Mouse (Mus musculus) stomach, embryonic 16.5 days (tissue): ENCODE measurements around the gene Tab1. TPM values are rescaled to one million over a fixed set of nuclear protein-coding genes. Genes with fewer than 3 reads are reported as not detected.

ENCODE experiments used
- ATAC-seq: fragments of 200-750 bp; cut with Nextera tagmentation; 2 replicates; pipeline ENCODE4 v1.8.0; 2017; ENCODE audit warnings: moderate number of reproducible peaks, moderate TSS enrichment; ENCODE audit not compliant: insufficient read depth, low FRiP score
- H3K27ac ChIP-seq: fragments of 300-500 bp; sonication (generic); 2 replicates; pipeline ENCODE4 v1.5.1; 2014; ENCODE audit warnings: low read length
- H3K27me3 ChIP-seq: fragments of 300-500 bp; sonication (generic); 2 replicates; pipeline ENCODE4 v1.6.1; 2014; ENCODE audit warnings: low read length, control low read depth, mixed read lengths; ENCODE audit not compliant: control insufficient read depth, insufficient read depth
- H3K36me3 ChIP-seq: fragments of 300-500 bp; sonication (generic); 2 replicates; pipeline ENCODE4 v1.6.1; 2014; ENCODE audit warnings: low read length; ENCODE audit not compliant: control insufficient read depth, insufficient read depth
- H3K4me1 ChIP-seq: fragments of 300-500 bp; sonication (generic); 2 replicates; pipeline ENCODE4 v1.6.1; 2014; ENCODE audit warnings: low read length, control low read depth, mixed read lengths; ENCODE audit not compliant: control insufficient read depth, insufficient read depth
- H3K4me2 ChIP-seq: fragments of 300-500 bp; sonication (generic); 2 replicates; pipeline ENCODE4 v1.6.1; 2014; ENCODE audit warnings: low read depth, low read length, mixed read lengths
- H3K4me3 ChIP-seq: fragments of 300-500 bp; sonication (generic); replicated peaks from 2 replicates; pipeline ENCODE4 v1.5.1; 2014; ENCODE audit warnings: mild to moderate bottlenecking, low read length
- H3K9ac ChIP-seq: fragments of 300-500 bp; sonication (generic); 2 replicates; pipeline ENCODE4 v1.6.1; 2014; ENCODE audit warnings: low read length
- H3K9me3 ChIP-seq: fragments of 300-500 bp; sonication (generic); replicated peaks from 2 replicates; pipeline ENCODE4 v1.6.1; 2016; ENCODE audit warnings: low read length, control low read depth; ENCODE audit not compliant: control insufficient read depth
- WGBS: fragments of 180-500 bp; shearing (Covaris S2); extraction: QIAGEN DNeasy Blood & Tissue Kit; methylation state at CpG from one replicate; pipeline ENCODE4 v1.1.7; 2014; 5-methylcytosine and 5-hydroxymethylcytosine counted together
- polyA plus RNA-seq: library from polyadenylated mRNA; unstranded; fragments of >200 nt; fragmentation: Nextera tagmentation; extraction: Ambion mirVana; gene quantifications from 2 replicates; pipeline ENCODE4 v1.2.1, GENCODE M21; 2015

Gene Tab1
- polyA plus RNA-seq, 1 experiment from 2014 or later, result 29.3 TPM

DNA sequence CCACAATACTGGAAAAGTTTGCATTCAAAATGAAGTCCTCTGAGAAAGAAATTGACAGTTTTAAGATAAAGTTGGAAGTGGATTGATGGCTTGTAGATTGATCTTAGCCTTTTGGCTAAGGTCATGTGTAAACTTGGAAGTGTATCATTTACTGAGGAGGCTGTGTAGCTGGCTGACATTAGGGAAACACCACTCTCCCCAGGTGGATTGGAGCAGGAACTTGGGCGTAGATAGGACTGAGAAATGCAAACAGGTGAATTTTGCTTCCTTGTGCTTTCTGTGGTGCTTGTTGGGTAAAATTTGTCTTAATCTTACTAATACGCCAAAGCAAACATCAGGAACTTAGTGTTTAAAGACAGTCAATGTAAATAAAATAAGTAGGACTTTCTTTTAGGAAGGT, 7.4 kb downstream of the Tab1 start:
- Histone ChIP-seq H3K27me3 (no peaks in the 10 kb centered on the region), H3K9me3 (no peaks in the 10 kb centered on the region; the same call in 1 of the 2 replicates), H3K4me2 (no peak overlapping the region), H3K4me3 (no peak overlapping the region), H3K27ac (peak overlapping the region; percentile 92), H3K9ac (no peak overlapping the region), H3K4me1 (peaks cover 26% of the 10 kb centered on the region), H3K36me3 (peaks cover 4% of the 10 kb centered on the region; the same call in 1 of the 2 replicates)
- 63% methylated on average over 2 of the region's 2 CpGs for WGBS
- ATAC-seq, result peak; percentile 69; the same call in 1 of the 2 replicates

DNA sequence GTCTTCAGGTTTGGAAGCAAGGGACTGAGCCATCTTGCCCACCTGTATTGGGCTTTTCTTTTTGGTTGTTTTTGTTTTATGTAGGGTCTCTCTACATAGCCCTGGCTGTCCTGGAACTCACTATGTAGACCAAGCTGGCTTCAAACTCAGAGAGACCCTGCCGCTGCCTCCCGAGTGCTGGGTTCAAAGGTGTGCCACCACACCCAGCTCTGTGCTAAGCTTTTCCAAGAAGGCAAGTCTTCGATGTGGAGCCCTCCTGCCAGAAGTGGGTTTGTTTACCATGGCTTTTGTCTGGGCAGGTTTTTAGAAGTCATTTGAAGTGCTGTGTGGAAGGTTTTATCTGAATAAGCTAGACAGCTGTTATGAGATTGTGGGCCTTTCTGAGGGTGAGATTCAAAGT, 8.0 kb downstream of the Tab1 start:
- Histone ChIP-seq H3K4me1 (peaks cover 22% of the 10 kb centered on the region), H3K27me3 (no peaks in the 10 kb centered on the region), H3K9me3 (no peaks in the 10 kb centered on the region; the same call in 1 of the 2 replicates), H3K4me3 (no peak overlapping the region), H3K9ac (0 out of 2 replicates have a peak overlapping the region, but pooled peaks have one; percentile 7), H3K36me3 (peaks cover 4% of the 10 kb centered on the region; the same call in 1 of the 2 replicates), H3K27ac (peak overlapping the region; percentile 92), H3K4me2 (peak overlapping the region; percentile 19; the same call in 1 of the 2 replicates)
- ATAC-seq, result peak; percentile 58; the same call in 1 of the 2 replicates
- WGBS, result 69% methylated on average over 3 of the region's 3 CpGs

DNA sequence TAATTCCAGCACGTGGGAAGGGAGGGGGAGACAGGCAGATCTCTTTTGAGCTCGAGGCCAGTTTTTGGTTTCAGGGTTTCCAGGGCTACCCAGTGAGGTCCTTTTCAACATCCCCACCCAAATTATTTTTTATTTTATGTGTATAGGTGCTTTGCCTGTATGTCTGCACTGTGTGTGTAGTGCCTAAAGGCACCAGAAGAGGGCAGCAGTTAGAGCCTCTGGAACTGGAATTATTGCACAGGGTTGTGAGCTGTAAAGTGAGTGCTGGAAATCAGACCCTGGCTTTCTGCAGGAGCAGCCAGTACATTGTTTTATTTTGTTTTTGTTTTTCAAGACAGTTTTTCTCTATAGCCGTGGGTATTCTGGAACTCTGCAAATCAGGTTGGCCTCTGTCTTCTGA, 9.2 kb downstream of the Tab1 start:
- H3K36me3 ChIP-seq, result peaks cover 4% of the 10 kb centered on the region; the same call in 1 of the 2 replicates
- H3K9me3 ChIP-seq, result no peaks in the 10 kb centered on the region; the same call in 1 of the 2 replicates
- H3K9ac ChIP-seq, result no peak overlapping the region
- no peaks in the 10 kb centered on the region for H3K27me3 ChIP-seq
- no peak overlapping the region for H3K4me2 ChIP-seq
- H3K4me1 ChIP-seq, result peaks cover 25% of the 10 kb centered on the region
- H3K27ac ChIP-seq, result no peak overlapping the region
- no peak for ATAC-seq
- no peak overlapping the region for H3K4me3 ChIP-seq
- 95% methylated on average over 3 of the region's 3 CpGs for WGBS

- no peak overlapping the region for H3K4me2 ChIP-seq
- no peaks in the 10 kb centered on the region for H3K27me3 ChIP-seq
- H3K4me1 ChIP-seq, result peaks cover 9% of the 10 kb centered on the region
- no peak for ATAC-seq
- H3K9me3 ChIP-seq, result no peaks in the 10 kb centered on the region; the same call in 1 of the 2 replicates
- H3K27ac ChIP-seq, result no peak overlapping the region
- H3K9ac ChIP-seq, result no peak overlapping the region
- peaks cover 4% of the 10 kb centered on the region; the same call in 1 of the 2 replicates for H3K36me3 ChIP-seq
- 84% methylated on average over 6 of the region's 6 CpGs for WGBS
- H3K4me3 ChIP-seq, result no peak overlapping the region
Measured at GRCm38 (mm10) chr15:80143760-80144159, 10.8 kb downstream of the Tab1 start.

DNA sequence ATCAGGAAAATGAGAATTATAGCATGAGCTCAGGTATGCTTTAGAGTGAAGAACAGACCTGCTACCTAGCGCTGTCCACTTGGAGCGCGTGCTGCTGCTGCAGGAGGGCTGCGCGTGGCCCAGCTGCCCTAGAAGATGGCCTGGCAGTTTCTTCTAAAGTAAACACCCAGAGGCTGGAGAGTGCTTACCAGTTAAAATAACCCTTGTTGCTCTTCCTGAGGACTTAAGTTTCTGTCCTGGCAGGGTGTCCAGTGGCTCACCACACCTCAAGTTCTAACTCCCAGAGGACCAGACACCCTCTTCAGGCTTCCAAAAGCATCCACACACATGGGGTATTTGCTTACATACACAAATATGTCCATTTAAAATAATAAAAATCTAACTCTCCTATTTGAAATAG, 12.5 kb downstream of the Tab1 start:
- Histone ChIP-seq H3K9ac (no peak overlapping the region), H3K27me3 (no peaks in the 10 kb centered on the region), H3K36me3 (peaks cover 12% of the 10 kb centered on the region; the same call in 1 of the 2 replicates), H3K4me2 (no peak overlapping the region), H3K4me1 (peaks cover 9% of the 10 kb centered on the region; the same call in 1 of the 2 replicates), H3K9me3 (no peaks in the 10 kb centered on the region; the same call in 1 of the 2 replicates), H3K4me3 (no peak overlapping the region), H3K27ac (no peak overlapping the region)
- WGBS, result 82% methylated on average over 5 of the region's 5 CpGs
- ATAC-seq, result no peak

- H3K4me1 ChIP-seq, result peaks cover 8% of the 10 kb centered on the region; the same call in 1 of the 2 replicates
- no peak overlapping the region for H3K9ac ChIP-seq
- no peak overlapping the region for H3K27ac ChIP-seq
- H3K9me3 ChIP-seq, result no peaks in the 10 kb centered on the region; the same call in 1 of the 2 replicates
- no peak for ATAC-seq
- peaks cover 14% of the 10 kb centered on the region; the same call in 1 of the 2 replicates for H3K36me3 ChIP-seq
- no peak overlapping the region for H3K4me3 ChIP-seq
- H3K27me3 ChIP-seq, result no peaks in the 10 kb centered on the region
- 49% methylated on average over 6 of the region's 6 CpGs for WGBS
- no peak overlapping the region for H3K4me2 ChIP-seq
Measured at GRCm38 (mm10) chr15:80146153-80146552, 13.2 kb downstream of the Tab1 start.

GRCm38 (mm10) chr15:80147090-80147489, 14.2 kb downstream of the Tab1 start:
- H3K4me1 ChIP-seq, result 0 out of 2 replicates have a peak, but pooled peaks cover 4% of the 10 kb centered on the region
- H3K27me3 ChIP-seq, result no peaks in the 10 kb centered on the region
- ATAC-seq, result no peak
- H3K9me3 ChIP-seq, result no peaks in the 10 kb centered on the region; the same call in 1 of the 2 replicates
- no peak overlapping the region; the same call in 1 of the 2 replicates for H3K27ac ChIP-seq
- no peak overlapping the region for H3K4me3 ChIP-seq
- no peak overlapping the region for H3K4me2 ChIP-seq
- peaks cover 13% of the 10 kb centered on the region; the same call in 1 of the 2 replicates for H3K36me3 ChIP-seq
- WGBS, result 87% methylated on average over 14 of the region's 14 CpGs
- H3K9ac ChIP-seq, result no peak overlapping the region

GRCm38 (mm10) chr15:80147511-80147910, 14.6 kb downstream of the Tab1 start:
- no peak for ATAC-seq
- Histone ChIP-seq H3K27me3 (no peaks in the 10 kb centered on the region), H3K4me3 (no peak overlapping the region), H3K27ac (no peak overlapping the region), H3K9ac (no peak overlapping the region), H3K9me3 (no peaks in the 10 kb centered on the region), H3K4me1 (0 out of 2 replicates have a peak, but pooled peaks cover 4% of the 10 kb centered on the region), H3K36me3 (0 out of 2 replicates have a peak, but pooled peaks cover 9% of the 10 kb centered on the region), H3K4me2 (no peak overlapping the region)
- WGBS, result 62% methylated on average over 5 of the region's 5 CpGs

DNA sequence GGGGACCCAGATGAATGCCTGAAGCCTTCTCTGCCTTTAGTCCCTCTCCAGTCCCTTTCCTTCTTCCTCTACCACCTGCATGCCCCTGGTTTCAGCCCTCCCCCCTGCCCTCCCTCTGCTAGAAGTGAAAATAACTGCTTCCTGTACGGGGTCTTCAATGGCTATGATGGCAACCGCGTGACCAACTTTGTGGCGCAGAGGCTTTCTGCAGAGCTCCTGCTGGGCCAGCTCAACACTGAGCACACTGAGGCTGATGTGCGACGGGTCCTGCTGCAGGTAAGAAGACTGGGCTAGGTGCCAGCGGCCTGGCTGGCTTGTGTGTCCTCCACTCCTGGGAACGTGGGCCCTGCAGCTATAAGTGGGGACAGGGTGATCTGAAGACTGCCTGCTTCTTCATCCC, 15.6 kb downstream of the Tab1 start:
- H3K36me3 ChIP-seq, result peaks cover 14% of the 10 kb centered on the region; the same call in 1 of the 2 replicates
- no peak overlapping the region for H3K4me2 ChIP-seq
- H3K9me3 ChIP-seq, result no peaks in the 10 kb centered on the region
- no peaks in the 10 kb centered on the region for H3K27me3 ChIP-seq
- ATAC-seq, result no peak
- H3K9ac ChIP-seq, result no peak overlapping the region
- 0 out of 2 replicates have a peak, but pooled peaks cover 4% of the 10 kb centered on the region for H3K4me1 ChIP-seq
- WGBS, result 77% methylated on average over 8 of the region's 8 CpGs
- H3K4me3 ChIP-seq, result no peak overlapping the region
- H3K27ac ChIP-seq, result no peak overlapping the region; the same call in 1 of the 2 replicates
